Mouse (Mus musculus) kidney, postnatal 0 days (tissue): ENCODE measurements around the gene Ptprn2. TPM values are rescaled to one million over a fixed set of nuclear protein-coding genes. Genes with fewer than 3 reads are reported as not detected.

Source experiments
- ATAC-seq: fragments of 200-750 bp; cut with Nextera tagmentation; replicated peaks from 2 replicates; pipeline ENCODE4 v1.8.0; 2017; ENCODE audit warnings: low read depth, moderate number of reproducible peaks, moderate TSS enrichment, moderate library complexity; ENCODE audit not compliant: low FRiP score
- DNase-seq: peaks from one replicate; pipeline ENCODE4 v3.0.0-alpha.2; 2016; ENCODE audit warnings: low spot score
- H3K27ac ChIP-seq: fragments of 300-500 bp; sonication (generic); 2 replicates; pipeline ENCODE4 v1.5.1; 2014; ENCODE audit warnings: mild to moderate bottlenecking
- H3K27me3 ChIP-seq: fragments of 300-500 bp; sonication (generic); 2 replicates; pipeline ENCODE4 v1.6.1; 2014; ENCODE audit warnings: low read length, mixed read lengths; ENCODE audit not compliant: insufficient read depth
- H3K36me3 ChIP-seq: fragments of 300-500 bp; sonication (generic); 2 replicates; pipeline ENCODE4 v1.6.1; 2014; ENCODE audit warnings: low read length, mixed read lengths; ENCODE audit not compliant: insufficient read depth
- H3K4me1 ChIP-seq: fragments of 300-500 bp; sonication (generic); replicated peaks from 2 replicates; pipeline ENCODE4 v1.6.1; 2014; ENCODE audit warnings: antibody characterized with exemption, low read length, mixed read lengths; ENCODE audit not compliant: insufficient read depth
- H3K4me2 ChIP-seq: fragments of 300-500 bp; sonication (generic); 2 replicates; pipeline ENCODE4 v1.6.1; 2014; ENCODE audit warnings: mild to moderate bottlenecking, low read length, moderate library complexity, mixed read lengths
- H3K4me3 ChIP-seq: fragments of 300-500 bp; sonication (generic); replicated peaks from 2 replicates; pipeline ENCODE4 v1.5.1; 2014; ENCODE audit warnings: low read depth, low read length
- H3K9ac ChIP-seq: fragments of 300-500 bp; sonication (generic); 2 replicates; pipeline ENCODE4 v1.6.1; 2014; ENCODE audit warnings: low read depth, low read length
- H3K9me3 ChIP-seq: fragments of 300-500 bp; sonication (generic); replicated peaks from 2 replicates; pipeline ENCODE4 v1.6.1; 2016; ENCODE audit warnings: low read length, inconsistent platforms, mixed read lengths
- CTCF ChIP-seq: IDR thresholded peaks from 2 replicates; pipeline ENCODE4 v1.5.1; 2016; ENCODE audit warnings: antibody characterized with exemption, low read depth, mild to moderate bottlenecking, moderate library complexity
- WGBS: fragments of 180-500 bp; shearing (Covaris S2); extraction: QIAGEN DNeasy Blood & Tissue Kit; methylation state at CpG from one replicate; pipeline ENCODE4 v1.1.7; 2014; 5-methylcytosine and 5-hydroxymethylcytosine counted together
- polyA plus RNA-seq: library from polyadenylated mRNA; unstranded; fragments of >200 nt; fragmentation: Nextera tagmentation; extraction: Ambion mirVana; gene quantifications from 2 replicates; pipeline ENCODE4 v1.2.1, GENCODE M21; 2015

Ptprn2 gene
- polyA plus RNA-seq, 1 experiment from 2014 or later, result 0.03 TPM

DNA sequence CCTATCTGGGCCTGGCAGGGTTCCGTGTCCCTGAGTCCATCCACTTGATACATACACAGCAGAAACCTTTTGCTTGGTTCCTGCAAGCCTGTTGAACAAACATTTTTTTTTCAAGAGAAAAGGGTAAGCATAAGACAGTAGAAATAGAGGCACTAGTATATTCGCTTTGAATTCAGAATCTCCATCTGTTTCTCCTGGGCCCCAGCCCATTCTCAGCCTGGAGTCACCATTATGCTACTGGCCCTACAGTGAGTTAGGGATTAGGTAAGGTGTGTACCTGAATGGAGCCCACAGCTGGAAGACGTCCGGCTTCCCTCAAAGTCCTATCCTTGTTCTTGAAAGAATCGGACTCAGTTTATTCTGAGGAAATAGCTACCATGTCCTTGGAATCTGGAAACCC is 104.6 kb downstream of the Ptprn2 start:
- no peak for DNase-seq
- ATAC-seq, result no peak
- no peak overlapping the region for H3K4me2 ChIP-seq
- H3K9me3 ChIP-seq, result no peaks in the 10 kb centered on the region
- H3K4me3 ChIP-seq, result no peak overlapping the region
- no peaks in the 10 kb centered on the region for H3K4me1 ChIP-seq
- WGBS, result 93% methylated on average over 5 of the region's 5 CpGs
- no peak overlapping the region for H3K9ac ChIP-seq
- no peak for TF ChIP-seq CTCF
- H3K36me3 ChIP-seq, result no peaks in the 10 kb centered on the region
- H3K27ac ChIP-seq, result no peak overlapping the region
- H3K27me3 ChIP-seq, result no peaks in the 10 kb centered on the region

DNA sequence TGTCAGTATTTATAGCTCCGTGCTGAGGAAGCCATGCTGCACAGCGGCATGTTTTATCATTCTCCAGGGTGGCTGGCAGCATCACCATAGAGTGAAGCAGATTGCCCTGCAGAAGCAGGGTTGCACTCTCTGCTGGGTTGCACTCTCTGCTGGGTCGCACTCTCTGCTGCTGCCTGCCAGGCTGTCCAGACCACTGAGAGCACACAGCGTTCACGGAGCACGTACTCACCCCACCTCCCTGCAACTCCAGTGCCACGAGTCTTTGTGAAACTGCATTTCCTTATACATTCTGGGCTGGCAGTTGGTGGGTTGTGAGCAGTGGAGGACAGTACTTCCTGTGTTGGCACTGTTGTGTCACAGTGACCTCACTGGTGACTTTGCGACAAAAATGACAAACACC is 108.9 kb downstream of the Ptprn2 start:
- Histone ChIP-seq H3K27ac (no peak overlapping the region), H3K4me2 (no peak overlapping the region), H3K4me3 (no peak overlapping the region), H3K36me3 (no peaks in the 10 kb centered on the region), H3K9me3 (no peaks in the 10 kb centered on the region), H3K4me1 (no peaks in the 10 kb centered on the region), H3K9ac (no peak overlapping the region), H3K27me3 (no peaks in the 10 kb centered on the region)
- TF ChIP-seq CTCF, result no peak
- no peak for ATAC-seq
- no peak for DNase-seq
- 65% methylated on average over 8 of the region's 8 CpGs for WGBS

DNA sequence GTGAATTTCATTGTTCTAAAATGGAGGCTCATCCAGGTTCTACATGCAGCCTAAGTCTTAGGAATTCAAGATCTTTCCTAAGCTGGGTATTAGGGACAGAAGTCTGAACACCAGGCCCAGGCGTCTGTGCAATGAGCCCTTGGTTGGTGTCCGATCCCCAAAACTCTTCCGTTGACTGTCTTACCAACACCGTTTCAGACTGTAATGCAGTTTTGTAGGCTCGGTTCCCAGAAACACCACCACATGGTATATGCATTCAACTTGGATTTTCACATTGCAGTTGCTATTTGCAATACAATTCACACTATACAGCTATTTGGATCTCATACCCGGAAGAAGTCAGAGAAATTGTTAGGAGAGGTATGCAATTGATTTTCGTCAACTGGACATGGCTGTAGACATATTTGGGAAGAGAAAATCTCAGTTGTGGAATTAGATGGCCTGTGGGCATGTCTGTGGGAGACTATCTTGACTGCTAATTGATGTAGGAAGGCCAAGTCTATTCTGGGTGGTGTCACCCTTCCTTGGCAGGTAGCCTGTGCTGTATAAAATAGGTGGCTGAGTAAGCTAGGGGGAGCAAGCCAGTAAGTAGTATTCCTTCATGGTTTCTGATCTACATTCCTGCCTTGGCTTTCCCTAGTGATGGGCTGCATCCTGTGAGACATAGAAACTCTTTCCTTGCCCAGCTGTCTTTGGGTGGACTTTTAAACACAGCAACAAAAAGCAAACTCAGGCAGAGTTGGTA is 109.5 kb downstream of the Ptprn2 start:
- no peak overlapping the region for H3K4me3 ChIP-seq
- ATAC-seq (no peak), DNase-seq (no peak)
- no peak overlapping the region for H3K27ac ChIP-seq
- no peaks in the 10 kb centered on the region for H3K4me1 ChIP-seq
- H3K9ac ChIP-seq, result no peak overlapping the region
- no peak for TF ChIP-seq CTCF
- no peaks in the 10 kb centered on the region for H3K9me3 ChIP-seq
- H3K4me2 ChIP-seq, result no peak overlapping the region
- H3K27me3 ChIP-seq, result no peaks in the 10 kb centered on the region
- WGBS, result 96% methylated on average over 7 of the region's 7 CpGs
- H3K36me3 ChIP-seq, result no peaks in the 10 kb centered on the region

DNA sequence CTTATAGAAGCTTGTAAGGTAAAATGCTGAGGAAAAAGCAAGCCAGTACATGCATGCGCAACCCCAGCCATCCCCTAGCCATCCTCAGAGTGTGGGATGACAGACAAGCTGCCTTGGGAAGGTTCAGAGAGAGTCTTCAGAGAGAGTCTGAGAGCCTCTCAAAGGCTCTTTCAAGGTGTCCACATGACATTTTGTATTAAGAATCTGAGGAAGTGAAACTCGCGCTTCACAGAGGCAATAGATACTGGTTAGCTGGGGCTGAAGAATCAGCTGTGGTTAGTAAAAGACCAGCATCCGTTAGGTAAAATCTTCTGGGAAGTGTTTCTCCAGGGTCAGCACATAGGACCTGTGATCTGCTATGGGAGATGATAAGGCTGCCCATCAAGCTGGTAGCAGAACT is 110.2 kb downstream of the Ptprn2 start:
- Histone ChIP-seq H3K9me3 (no peaks in the 10 kb centered on the region), H3K9ac (no peak overlapping the region), H3K4me2 (no peak overlapping the region), H3K4me3 (no peak overlapping the region), H3K36me3 (no peaks in the 10 kb centered on the region), H3K27me3 (no peaks in the 10 kb centered on the region), H3K27ac (no peak overlapping the region), H3K4me1 (no peaks in the 10 kb centered on the region)
- no peak for DNase-seq
- no peak for ATAC-seq
- 94% methylated on average over 4 of the region's 4 CpGs for WGBS
- no peak for TF ChIP-seq CTCF

DNA sequence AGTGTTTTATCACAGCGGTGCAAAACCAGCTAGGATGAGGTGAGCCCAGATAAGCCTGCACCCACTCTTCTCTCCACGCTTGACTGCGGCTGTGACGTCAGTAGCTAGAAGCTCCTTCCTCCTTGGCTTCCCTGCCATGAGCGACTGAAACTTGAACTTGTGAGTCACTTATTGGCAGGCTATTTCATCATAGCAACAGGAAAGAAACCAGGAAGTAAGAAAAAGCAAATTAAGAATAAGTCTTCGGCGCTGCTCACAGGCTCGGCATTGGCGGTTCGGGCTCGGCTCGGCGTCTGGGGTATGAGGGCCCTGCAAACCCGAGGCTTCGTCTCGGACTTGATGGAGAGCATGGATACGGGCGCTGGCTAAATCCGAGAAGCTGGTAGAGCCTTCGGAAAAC is 111.5 kb downstream of the Ptprn2 start:
- TF ChIP-seq CTCF, result no peak
- no peaks in the 10 kb centered on the region for H3K9me3 ChIP-seq
- no peaks in the 10 kb centered on the region for H3K4me1 ChIP-seq
- WGBS, result 89% methylated on average over 20 of the region's 20 CpGs
- ATAC-seq (no peak), DNase-seq (no peak)
- no peaks in the 10 kb centered on the region for H3K27me3 ChIP-seq
- H3K9ac ChIP-seq, result no peak overlapping the region
- no peaks in the 10 kb centered on the region for H3K36me3 ChIP-seq
- no peak overlapping the region for H3K4me2 ChIP-seq
- H3K4me3 ChIP-seq, result no peak overlapping the region
- H3K27ac ChIP-seq, result no peak overlapping the region

DNA sequence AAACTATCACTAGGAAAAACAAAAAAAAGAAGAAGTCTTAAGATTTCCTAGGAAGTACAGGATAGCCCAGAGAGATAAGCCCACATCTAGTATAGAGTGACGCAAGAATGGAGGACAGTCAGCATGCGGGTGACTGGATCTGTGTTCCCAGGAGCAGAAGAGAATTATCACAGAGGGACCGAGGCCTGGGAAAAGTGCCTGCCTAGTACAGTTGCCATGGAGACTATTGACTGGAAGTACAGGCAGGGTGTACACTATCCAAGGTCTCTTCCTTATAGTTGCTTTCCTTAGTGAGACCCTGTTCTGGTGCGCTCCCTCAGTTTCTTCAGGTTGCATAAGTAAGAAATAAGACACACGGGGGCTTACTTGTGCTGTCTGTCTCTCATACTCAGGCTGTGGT is 112.2 kb downstream of the Ptprn2 start:
- no peaks in the 10 kb centered on the region for H3K9me3 ChIP-seq
- H3K4me1 ChIP-seq, result no peaks in the 10 kb centered on the region
- TF ChIP-seq CTCF, result no peak
- DNase-seq (no peak), ATAC-seq (no peak)
- H3K4me2 ChIP-seq, result no peak overlapping the region
- WGBS, result 83% methylated on average over 5 of the region's 5 CpGs
- H3K36me3 ChIP-seq, result no peaks in the 10 kb centered on the region
- H3K27ac ChIP-seq, result no peak overlapping the region
- no peaks in the 10 kb centered on the region for H3K27me3 ChIP-seq
- H3K4me3 ChIP-seq, result no peak overlapping the region
- H3K9ac ChIP-seq, result no peak overlapping the region
